Mouse (Mus musculus): ENCODE data around the gene Nipal3.

DNA sequence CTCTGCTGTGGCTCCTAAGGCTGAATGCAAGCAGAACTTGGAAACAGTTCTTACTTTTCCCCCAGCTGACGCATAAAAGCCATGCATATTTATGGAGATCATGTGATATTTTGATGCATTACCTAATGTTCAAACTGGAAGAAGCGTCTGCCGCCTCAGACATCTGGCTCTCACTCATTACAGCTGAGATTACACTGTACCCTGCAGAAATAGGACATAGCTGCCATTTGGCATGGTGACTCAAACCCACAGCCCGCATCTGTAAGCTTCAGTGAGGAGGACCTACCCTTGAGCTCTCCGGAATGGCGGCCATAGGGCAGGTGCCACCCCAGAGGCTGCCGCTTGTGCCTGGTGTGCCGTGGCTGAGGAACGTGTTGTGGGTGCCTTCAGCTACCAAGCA lies 36.4 kb upstream of the Nipal3 start:
- TF ChIP-seq CTCF (IDR thresholded peaks at IDR 0.05; ENCODE audit: extremely low read depth, insufficient read depth, insufficient read length, insufficient replicate concordance): no peak
- TF ChIP-seq POLR2A (IDR thresholded peaks at IDR 0.05; ENCODE audit: low read depth, low read length): no peak

Measured in spleen, adult 2 months (tissue).